Mouse (Mus musculus) lung, postnatal 36 days (tissue): ENCODE results near the gene Gabrr2.
"Not testable (repeated sequence)": the region's sequence is repeated elsewhere in the genome, so short reads cannot be mapped to it uniquely, and the experiment has no call there.

ENCODE experiments used
- DNase-seq: peaks from one replicate; pipeline ENCODE4 v3.0.0; 2022; ENCODE audit warnings: mixed read lengths

Gene Gabrr2

DNA sequence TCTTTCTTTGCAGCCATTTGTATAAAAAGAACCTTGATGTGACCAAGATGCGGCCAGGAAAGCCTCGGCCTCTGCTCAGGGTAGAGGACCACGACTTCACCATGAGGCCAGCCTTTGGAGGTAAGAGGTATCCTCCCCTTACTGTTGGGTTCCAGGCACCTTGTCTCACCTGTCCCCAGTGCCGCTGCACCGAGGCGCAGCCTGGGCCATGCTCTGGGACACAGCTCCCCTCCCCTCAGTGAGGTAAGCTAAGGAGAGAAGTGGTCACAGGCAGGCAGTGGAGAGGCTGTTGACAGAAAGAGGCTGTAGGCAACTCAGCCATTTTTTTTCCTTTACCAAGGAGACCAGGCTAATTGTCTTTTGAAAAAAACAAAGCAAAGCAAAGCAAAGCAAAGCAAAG is 8.5 kb downstream of the Gabrr2 start:
- no peak for DNase-seq

DNA sequence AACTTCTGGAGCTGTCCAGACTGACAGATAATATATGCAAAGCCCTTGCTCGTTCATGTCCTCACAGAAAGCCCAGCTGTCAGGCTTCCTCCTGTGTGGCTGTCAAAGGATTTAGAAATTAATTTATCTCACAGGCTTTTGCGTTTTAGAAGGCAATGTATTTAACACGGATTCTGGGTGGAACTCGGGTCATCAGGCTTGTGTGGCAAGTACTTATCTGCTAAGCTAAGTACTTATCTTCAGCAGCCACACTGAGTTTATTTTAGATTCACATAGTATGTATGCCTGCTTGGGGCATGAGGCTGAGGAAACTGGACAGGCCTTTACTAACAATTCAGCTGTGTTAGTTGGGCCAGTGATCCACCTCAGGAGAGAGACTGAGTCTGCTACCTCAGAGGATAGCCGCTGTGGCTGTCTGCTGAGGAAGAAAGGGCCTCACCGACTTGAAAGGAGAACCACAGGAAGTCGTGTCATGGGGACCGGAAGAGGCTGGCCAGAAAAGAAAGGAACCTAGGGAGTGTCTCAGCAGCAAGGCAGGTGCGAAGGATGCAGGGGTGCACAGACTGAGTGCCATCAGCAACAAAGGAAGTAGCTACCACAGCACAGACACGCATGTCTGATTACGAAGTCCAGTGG is 9.8 kb downstream of the Gabrr2 start:
- peak; percentile 29 for DNase-seq

DNA sequence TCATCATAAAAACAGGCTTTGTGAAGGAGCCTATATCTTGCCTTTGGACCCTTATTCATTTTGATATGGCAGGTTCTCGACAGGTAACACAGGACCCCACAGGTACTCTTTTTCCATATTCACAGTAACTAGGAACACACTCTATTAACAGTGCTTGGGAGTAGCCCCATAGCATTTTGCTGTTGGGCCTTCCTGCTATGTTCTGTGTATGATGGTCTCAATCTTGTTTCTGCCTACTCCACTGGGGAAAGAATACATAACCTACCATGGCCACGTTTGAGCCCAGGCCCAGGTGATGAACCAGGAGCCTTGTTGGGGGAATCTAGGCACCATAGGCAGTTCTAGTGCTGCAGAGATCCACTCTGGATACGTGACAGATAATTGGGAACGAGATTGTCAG is 11.6 kb downstream of the Gabrr2 start:
- DNase-seq: no peak

DNA sequence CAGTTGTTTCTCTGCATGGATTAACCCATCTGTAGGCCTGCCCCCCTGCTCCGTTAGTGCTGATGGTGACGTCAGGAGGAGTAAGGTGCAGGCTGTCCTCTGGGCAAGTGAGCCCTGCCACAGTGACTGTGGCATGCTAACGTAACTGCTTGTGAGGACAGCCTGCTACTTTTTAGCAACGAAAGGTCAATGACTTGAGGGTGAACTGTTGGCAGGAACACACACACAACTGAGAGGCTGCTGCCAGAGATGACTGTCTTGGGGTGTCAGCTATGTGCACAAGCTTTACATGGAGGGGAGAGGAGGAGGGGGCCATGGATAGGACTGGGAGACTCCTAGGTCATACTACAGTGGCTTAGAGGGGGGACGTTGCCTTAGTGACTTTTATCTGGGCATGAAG is 12.1 kb downstream of the Gabrr2 start:
- DNase-seq: no peak

GRCm38 (mm10) chr4:33075776-33076524 is 13.2 kb downstream of the Gabrr2 start:
- no peak for DNase-seq

- DNase-seq: no peak
Observed at GRCm38 (mm10) chr4:33077161-33077560, 14.4 kb downstream of the Gabrr2 start.

DNA sequence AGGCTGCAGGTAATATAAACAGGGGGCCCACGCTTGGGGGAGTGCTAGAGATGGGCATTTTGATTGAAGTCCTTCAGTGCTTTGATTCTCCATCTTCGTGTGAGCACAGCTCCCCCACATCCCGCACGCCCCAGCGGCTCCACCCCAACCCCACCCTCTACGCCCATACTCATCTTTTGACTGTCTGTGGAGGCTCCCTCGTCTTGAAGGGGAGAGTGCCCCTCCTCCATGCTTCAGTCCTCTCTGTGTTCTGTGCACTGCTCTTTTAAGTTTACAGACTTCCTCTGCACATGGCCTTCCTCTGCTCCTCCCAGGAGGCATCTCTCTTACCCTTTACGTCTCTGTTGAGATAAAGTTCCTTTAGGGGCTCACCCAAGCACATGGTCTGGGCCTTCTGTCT is 14.9 kb downstream of the Gabrr2 start:
- DNase-seq: no peak

DNA sequence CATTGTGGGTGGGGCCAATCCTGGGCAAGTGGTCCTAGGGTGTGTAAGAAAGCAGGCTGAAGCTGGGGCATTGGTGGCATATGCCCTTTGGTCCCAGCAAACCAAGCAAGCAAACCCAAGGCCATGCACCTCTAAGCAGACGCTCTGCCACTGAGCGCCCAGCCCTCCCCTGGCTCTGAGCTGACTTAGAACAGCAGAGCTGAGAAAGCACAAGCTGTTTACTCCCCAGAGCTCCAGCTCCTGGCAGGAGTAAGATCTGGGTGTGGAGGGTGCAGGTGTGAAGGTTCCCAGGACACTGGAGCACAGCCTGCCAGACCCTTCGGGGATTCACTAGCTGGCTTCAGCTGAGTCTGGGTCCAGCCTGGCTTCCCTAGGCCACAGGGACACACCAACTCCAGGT is 15.7 kb downstream of the Gabrr2 start:
- no peak for DNase-seq

GRCm38 (mm10) chr4:33099118-33099694 is 36.4 kb downstream of the Gabrr2 start:
- no peak for DNase-seq

- DNase-seq: no peak
Observed at GRCm38 (mm10) chr4:33109720-33110458, 47.1 kb downstream of the Gabrr2 start.

DNA sequence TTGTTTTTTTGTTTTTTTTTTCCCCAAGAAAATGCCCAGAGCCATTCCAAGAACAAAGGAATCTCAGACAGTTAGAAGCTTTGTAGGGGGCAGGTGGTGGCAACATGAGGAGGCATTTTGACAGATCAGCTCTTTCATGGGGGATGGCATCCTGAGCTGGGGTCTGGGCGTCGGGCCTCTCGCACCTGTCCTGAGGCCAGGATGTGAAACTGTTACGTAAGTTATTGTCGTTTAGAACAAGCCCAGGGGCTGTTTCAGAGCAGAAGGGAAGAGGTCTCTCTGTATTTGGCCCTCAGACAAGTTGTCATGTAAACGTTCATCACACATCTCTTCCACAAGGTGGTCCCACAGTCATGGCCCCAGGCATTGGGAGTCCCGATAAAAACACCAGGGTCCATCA is 48.0 kb downstream of the Gabrr2 start:
- DNase-seq: peak; percentile 4

- DNase-seq: no peak
Observed at GRCm38 (mm10) chr4:33111358-33111757, 48.6 kb downstream of the Gabrr2 start.

DNA sequence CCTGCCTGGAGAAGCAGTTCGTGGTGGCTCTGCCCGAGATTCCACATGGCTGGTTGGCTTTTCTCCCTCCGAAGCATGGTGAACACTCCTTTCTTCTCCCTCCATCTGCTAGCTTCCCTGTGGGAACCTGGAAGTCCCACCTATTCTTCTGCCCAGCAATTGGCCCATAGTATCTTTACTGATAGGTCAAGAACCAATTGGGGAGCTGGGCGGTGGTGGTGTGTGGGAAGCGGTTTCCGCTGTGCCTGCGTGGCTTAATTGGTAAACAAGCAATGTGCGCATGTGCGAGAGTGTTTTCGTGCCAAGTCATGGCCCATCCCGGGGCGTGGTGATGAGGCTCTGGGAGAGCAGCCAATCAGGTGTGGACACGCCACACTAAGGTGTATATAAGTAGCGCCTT is 50.1 kb downstream of the Gabrr2 start:
- DNase-seq: not testable (repeated sequence)

GRCm38 (mm10) chr4:33119118-33119517 is 56.3 kb downstream of the Gabrr2 start:
- DNase-seq: peak; percentile 89

DNA sequence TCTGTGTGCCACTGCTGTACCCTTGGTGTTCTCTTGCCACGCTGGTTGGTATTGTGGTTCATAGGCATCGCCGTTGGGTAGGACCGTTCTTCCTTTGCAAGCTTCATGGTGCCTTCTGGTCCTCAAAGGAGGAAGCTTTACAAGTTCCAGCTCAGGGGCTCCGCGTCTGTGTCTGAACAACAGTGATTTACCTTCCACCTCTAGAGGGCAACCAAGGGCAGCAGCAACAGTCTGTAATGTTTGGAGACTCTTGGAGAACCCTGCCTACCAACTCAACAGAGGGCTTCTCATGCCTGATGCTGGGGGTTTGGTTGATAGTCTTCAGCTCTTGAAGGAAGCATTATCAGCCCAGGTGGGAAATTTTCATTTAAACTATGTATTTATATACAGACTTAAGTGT is 61.7 kb downstream of the Gabrr2 start:
- peak; percentile 65 for DNase-seq

DNA sequence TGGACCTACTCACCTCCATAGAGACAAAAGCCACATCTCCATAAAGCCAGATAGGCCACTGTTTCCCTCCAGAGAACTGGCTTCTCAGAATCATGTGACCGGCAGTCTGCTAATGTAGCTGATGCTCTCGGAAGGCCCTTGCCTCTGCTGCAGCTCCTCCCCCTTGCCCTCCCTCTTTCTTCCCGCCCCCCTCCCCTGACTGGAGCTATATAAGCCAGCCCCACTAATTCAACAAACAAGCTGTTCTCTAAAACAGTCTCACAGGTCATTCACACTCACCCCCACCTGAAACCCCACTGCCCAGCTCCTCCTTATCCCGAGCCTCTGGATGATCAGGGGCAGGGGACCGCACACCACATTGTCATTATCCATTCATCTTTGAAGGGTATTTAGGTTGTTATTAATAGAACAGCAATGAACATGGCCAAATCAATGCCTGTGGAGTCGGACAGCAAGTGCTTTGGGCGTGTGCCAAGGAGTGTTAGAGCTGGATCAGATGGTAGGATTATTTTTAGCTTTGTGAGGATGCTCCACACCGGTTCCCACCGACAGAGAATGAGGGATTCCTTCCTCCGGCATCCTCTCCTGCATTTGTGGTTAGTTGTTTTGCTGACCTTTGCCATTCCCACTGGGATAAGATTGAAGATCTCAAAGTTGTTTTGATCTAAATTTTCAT is 62.7 kb downstream of the Gabrr2 start:
- no peak for DNase-seq

GRCm38 (mm10) chr4:33132221-33132620 is 69.4 kb downstream of the Gabrr2 start, which contains the start of gene Gabrr1:
Gene Gabrr1, plus strand, starts transcription at chr4:33132521.
- no peak for DNase-seq
